Mouse (Mus musculus): ENCODE measurements around the gene Rin3.
A peak's percentile ranks its signal among the peaks of the same experiment; 100 is the strongest.

The Rin3 gene

DNA sequence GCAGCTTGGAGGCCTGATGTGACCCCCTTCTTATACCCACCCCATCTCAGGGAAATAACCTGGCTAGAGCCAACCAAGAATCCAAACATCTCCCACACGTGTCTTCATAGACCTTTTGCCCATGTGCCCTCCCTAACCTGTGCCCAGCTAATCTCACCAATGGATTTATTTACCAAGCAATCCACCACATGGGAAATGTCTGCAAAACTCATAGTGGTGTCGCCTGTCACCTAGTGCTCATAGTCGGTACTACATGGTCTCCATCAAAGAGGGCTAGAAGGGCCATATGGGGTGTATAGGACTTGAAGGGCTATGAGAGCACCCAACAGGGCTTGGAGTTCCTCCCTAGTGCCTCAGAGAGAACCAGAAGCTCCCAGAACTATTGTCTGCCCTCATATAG lies 102.0 kb downstream of the Rin3 start:
- peak; percentile 57 for DNase-seq

DNA sequence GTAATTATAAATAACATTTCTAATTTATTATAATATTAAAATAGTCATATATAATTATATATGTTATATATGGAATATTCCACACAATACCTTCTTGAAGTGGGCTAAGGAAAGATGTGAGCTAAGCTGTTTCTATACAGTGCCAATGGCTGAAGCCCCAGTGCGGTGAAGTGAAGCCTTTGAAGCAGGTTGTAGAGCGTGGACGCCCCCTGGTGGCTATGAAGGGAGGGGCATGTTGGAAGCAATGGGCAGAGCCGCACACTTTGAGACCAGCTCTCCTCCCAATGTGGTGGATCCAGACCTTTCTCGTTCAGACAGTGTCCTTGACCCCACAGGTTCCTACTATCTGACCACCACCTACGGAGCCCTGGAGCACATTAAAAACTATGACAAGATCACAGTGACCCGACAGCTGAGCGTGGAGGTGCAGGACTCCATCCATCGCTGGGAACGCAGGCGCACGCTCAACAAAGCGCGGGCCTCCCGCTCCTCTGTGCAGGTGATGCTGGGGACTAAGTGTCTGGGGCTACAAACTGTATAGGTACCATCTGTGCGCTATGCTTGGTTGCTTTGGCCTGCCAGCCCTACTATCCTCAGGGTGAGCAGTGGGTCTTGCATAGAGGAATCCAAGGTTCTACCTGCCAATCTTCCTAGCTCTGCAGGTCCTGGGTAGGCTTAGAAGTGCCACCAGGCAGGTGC lies 104.5 kb downstream of the Rin3 start:
- peak; percentile 87 for DNase-seq

DNA sequence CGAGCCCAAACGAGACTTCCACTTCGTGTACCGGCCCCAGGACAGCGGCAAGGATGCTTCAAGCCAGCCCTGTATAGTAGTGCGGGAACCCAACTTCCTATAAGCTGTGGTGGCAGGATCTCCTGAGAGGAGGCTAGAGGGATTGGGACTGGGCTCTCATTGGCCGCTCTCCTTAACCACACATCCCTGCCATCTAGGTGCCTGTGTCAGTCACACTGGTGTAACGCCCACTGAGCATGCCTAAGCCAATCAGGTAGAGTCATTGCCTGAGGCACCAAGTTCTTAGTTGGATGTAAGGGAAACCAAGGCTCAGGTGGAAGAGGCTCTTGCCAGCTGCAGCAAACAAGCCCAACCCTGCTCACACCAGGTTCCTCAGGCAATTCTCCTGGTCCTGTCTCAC lies 107.2 kb downstream of the Rin3 start:
- no peak for DNase-seq

DNA sequence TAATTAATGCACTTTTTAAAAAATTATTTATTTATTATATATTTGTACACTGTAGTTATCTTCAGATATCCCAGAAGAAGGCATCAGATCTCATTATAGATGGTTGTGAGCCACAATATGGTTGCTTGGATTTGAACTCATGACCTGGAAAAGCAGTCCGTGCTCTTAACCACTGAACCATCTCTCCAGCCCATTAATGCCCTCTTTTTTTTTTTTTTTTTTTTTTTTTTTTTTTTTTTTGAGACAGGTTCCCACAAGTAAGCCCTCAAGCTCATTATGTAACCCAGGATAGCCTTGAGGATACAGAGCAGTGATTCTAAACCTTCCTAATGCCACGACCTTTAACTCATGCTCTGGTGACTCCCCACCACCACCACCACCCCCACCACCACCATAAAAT lies 108.3 kb downstream of the Rin3 start:
- no peak for DNase-seq

DNA sequence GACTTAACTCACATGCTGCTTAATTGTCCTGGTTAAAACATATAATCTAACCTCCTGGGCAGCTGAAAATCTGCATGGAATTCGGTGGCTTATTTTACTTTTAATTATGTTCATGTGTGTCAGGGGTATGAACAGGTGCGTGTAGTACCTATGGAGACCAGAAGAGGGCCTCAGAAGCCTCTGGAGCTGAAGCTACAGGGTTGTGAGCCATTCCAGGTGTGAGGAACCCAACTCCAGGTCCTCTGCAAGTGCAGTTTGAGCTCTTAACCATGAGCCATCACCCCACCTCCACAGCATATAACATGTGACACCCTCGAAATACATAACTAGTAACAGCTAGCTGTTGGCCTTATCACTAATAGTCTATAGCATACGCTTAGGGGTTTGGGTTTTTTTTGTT lies 109.1 kb downstream of the Rin3 start:
- DNase-seq = no peak

GRCm38 (mm10) chr12:102394496-102394895 lies 111.6 kb downstream of the Rin3 start:
- DNase-seq = no peak

DNA sequence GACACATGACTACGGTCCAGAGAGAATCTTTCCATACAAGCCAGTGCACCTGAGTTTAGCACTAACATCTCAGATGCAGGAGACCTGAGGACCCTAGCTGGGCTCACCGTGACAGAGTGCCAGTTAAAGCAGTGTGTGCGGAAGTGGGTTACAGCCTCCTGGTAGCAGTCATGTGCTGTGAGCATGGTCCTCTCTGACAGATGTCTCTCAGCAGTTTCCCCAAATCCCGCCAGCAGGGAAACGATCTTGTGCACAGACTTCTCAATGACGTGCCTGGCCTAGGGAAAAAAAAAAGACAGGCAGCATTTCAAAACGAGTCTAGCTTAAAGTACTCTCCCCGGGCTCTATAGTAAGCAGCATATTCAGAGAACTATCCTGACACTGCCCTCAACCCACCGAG lies 112.7 kb downstream of the Rin3 start:
- no peak for DNase-seq

DNA sequence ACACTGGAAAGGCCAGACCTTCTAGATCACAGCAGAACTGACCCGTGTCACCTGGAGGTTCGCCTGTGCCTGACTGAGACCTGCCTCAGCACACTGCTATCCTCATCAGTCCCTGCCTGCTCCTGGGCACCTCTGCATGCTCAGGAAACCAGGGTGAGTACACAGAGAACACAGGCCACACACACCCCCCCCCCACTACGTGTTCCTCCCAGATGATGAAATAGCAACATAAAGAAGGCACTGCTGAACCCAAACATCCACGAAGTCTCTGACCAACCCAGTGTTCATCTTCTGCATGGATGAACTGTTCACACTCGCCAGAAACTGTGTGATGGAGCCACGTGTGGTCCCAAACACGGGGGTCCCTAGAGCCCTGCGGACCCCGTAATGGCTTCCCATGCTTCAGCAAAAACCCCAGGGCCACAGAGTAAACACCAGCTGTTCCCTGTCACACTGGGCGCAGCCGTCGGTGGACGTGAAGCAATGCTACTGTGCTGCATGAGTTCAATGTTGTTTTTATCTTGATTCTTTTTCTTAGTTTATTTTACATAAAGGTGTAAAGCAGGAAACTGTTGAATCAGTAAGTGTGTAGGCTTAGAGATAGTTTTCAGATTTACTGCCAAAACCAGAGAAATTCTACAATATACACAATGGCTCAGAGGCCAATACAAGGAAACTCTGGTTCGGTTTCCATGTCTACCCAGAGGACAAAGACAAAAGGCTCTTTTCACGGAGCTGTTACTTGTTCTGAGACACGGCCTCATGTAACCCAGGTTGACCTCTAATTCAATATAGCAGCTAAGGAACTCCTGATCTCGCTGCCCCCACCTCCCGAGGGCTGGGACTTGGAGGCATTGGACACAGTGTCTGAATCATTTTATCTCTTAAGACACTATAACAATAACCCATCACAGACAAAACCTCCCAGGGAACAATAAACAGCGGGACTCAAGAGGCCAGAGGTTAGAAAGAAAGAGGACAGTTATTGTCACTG lies 113.4 kb downstream of the Rin3 start:
- DNase-seq = no peak

GRCm38 (mm10) chr12:102398588-102398987 lies 115.7 kb downstream of the Rin3 start:
- no peak for DNase-seq

- no peak for DNase-seq
Measured at GRCm38 (mm10) chr12:102413171-102413570, 130.3 kb downstream of the Rin3 start.

- DNase-seq = no peak
Measured at GRCm38 (mm10) chr12:102414686-102415085, 131.8 kb downstream of the Rin3 start.

DNA sequence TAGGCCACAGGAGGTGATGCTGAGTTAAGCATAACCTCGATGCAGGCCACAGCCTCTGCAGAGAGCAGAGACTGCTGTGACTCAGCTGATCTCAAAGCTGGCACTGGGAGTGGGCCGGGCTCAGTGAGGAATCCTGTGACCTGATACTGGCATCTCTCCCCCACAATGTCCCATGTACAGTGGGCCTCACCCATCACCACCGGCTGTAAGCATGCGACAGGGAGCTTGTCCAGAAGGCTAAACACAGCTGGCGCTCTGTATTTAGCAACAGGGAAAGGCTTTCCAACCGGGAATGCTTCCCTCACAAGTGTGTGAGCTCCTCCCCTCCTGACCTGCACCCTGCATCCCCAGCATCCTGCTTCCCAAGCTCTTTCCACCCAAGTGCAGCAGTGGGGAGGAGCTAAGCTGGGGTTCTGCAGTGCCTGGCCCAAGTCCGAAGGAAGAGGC lies 133.6 kb downstream of the Rin3 start:
- DNase-seq = no peak

DNA sequence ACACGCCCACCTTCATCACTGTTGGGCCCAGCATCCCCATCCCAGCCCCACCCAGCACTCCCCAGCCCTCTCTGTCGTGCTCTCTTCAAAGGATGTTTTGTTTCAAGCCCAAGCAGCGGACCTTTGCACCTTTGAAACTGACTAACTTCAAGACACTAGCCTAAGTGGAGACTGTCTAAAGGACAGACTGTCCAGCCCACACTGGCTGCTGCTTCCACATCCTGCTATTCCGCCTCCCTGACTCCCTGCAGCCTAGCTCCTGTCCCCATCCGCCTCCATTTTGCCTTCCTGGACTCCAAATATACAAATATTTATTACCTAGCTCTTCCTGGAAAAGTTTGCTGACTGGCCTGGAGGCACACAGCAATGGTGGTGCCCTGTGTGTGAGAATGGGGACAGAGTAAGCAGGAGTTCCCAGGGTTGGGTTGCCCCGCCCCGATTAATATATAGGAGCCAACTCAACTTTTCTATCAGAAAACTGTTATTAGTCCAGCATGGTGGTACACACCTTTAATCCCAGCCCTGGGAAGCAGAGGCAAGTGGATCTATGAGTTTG lies 134.2 kb downstream of the Rin3 start:
- no peak for DNase-seq

GRCm38 (mm10) chr12:102417701-102418100 lies 134.9 kb downstream of the Rin3 start:
- DNase-seq = no peak

GRCm38 (mm10) chr12:102419544-102419943 lies 136.7 kb downstream of the Rin3 start:
- DNase-seq = peak; percentile 68

- no peak for DNase-seq
Measured at GRCm38 (mm10) chr12:102420168-102420890, 137.5 kb downstream of the Rin3 start.

DNA sequence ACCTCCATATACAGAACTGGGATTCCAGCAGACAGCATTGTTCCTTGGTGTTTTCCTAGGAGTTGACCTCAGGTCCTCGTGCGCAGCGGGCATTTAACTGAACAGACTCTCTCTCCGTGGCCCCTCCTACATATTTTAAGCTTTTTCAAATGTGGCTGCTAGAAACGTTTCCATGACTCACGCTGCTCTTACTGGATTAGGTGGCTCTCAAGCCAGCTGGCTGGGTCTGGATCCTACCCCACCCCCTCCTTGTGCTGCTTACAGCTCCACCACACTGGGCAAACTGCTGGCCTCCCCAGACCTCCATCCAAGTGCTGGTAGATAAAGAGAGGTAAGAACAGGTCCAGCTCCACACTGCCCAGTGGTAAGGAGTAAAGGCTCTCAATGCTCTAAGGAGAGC lies 139.2 kb downstream of the Rin3 start:
- DNase-seq = no peak

- no peak for DNase-seq
Measured at GRCm38 (mm10) chr12:102422623-102423320, 139.9 kb downstream of the Rin3 start.

DNA sequence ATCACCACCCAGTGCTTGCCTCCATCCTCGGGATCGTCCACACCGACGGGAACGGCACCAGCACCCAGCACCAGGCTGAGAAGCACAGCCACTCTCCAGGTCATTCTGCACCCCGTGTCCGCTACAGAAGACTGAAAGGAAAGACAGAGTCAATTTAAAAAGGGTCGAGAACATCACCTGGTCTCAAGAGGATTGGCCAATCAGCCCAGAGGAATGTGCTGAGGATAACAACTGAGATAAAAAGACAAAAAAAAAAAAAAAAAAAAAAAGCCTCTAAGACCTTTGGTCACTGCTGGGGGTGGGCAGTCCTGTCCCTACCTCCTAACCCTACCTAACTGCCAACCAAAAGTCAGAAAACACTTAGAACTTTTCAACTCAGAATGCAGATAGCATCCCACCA lies 140.8 kb downstream of the Rin3 start:
- DNase-seq = no peak

DNA sequence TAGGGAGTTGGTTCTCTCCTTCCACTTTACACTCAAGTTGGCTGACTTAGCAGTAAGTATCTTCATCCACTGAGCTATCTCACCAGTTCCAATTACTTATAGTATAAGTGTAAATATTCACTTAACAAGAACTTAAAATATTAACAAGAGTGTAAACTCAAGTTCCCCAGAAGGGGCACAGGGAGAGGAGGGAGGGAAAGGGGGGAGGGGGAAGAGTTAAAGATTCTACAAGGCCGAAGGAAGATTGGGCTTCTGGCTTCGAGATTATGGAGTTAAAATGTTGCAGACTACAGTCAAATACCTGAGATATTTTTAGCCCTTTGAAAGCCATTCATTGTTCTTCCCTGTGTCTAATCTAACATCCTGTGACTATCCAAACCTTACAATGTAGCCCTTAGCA lies 141.6 kb downstream of the Rin3 start:
- DNase-seq = no peak

- no peak for DNase-seq
Measured at GRCm38 (mm10) chr12:102425048-102425578, 142.3 kb downstream of the Rin3 start.

DNA sequence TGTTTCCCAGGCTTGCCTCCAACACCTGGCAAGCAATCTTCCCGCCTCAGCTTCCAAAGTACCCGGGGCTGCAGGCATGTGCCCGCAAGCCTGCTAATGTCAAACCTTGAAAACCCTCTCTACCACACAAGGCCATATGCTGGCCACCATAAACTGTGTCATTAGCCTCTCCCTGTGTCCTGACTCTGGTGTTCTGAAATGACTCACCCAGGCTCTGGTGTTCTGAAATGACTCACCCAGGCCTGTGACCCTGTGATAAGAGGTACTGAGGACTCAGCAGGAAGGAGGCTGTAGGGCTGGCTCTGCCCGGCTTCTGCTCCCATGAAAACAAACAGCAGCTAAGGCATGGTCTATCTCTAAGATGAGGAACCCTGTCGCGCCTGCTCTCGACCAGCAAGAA lies 143.4 kb downstream of the Rin3 start:
- no peak for DNase-seq

All from cerebellum, adult 9-10 months (tissue).